Mouse (Mus musculus) CH12.LX (cell line): Measurements from ENCODE around the gene Aplf. TPM values are rescaled to one million over a fixed set of nuclear protein-coding genes. Genes with fewer than 3 reads are reported as not detected.

Source experiments
- DNase-seq: peaks from one replicate; pipeline ENCODE4 v3.0.0-alpha.2; 2013; ENCODE audit errors: extremely low read depth
- H3K27ac ChIP-seq: 2 replicates; pipeline ENCODE4 v1.5.1; 2012; ENCODE audit warnings: low read depth, mild to moderate bottlenecking, control low read depth, moderate library complexity; ENCODE audit not compliant: insufficient read depth
- H3K27me3 ChIP-seq: replicated peaks from 2 replicates; pipeline ENCODE3; 2012; ENCODE audit warnings: inconsistent platforms
- H3K36me3 ChIP-seq, 2 experiments: replicated peaks in 1 of 2; 2 replicates each; pipeline versions ENCODE3 to v1.6.1; 2012; ENCODE audit warnings: inconsistent platforms in 1 of 2, low read length in 1 of 2, mild to moderate bottlenecking in 1 of 2, mixed read lengths in 1 of 2, moderate library complexity in 1 of 2; ENCODE audit not compliant: control insufficient read depth in 1 of 2, insufficient read depth in 1 of 2
- H3K4me1 ChIP-seq, 2 experiments: 2 replicates each; pipeline ENCODE4 v1.6.1; 2012; ENCODE audit warnings: inconsistent platforms in 1 of 2, moderate library complexity in 1 of 2; ENCODE audit not compliant: insufficient read depth in 2 of 2, control insufficient read depth in 1 of 2
- H3K4me2 ChIP-seq: 2 replicates; pipeline ENCODE4 v1.6.1; 2012; ENCODE audit warnings: low read depth, mild to moderate bottlenecking, control low read depth; ENCODE audit not compliant: poor library complexity, insufficient read depth, severe bottlenecking
- H3K4me3 ChIP-seq, 3 experiments: fragments of 150-350 bp in 1 of 3; sonication (generic) in 1 of 3; replicated peaks in 1 of 3; 2 replicates each; pipeline versions ENCODE3 to v1.5.1; 2011 to 2012; ENCODE audit warnings: low read depth in 2 of 3, low read length in 2 of 3, mild to moderate bottlenecking in 2 of 3, moderate library complexity in 2 of 3, control low read depth in 1 of 3, improper control_type of control experiment in 1 of 3, inconsistent platforms in 1 of 3, mixed read lengths in 1 of 3; ENCODE audit not compliant: poor library complexity in 1 of 3
- H3K79me2 ChIP-seq: replicated peaks from 2 replicates; pipeline ENCODE4 v1.6.1; 2012; ENCODE audit warnings: mild to moderate bottlenecking, moderate library complexity; ENCODE audit not compliant: control insufficient read depth, poor library complexity, insufficient read depth, severe bottlenecking; ENCODE audit errors: extremely low read depth
- H3K9ac ChIP-seq: 2 replicates; pipeline ENCODE4 v1.6.1; 2012; ENCODE audit warnings: low read depth, mild to moderate bottlenecking, control low read depth, moderate library complexity; ENCODE audit not compliant: insufficient read depth
- H3K9me3 ChIP-seq: replicated peaks from 2 replicates; pipeline ENCODE3; 2012; ENCODE audit warnings: low read length, inconsistent platforms, mixed read lengths
- GABPA ChIP-seq: IDR thresholded peaks from 2 replicates; pipeline ENCODE4 v1.6.1; 2012; ENCODE audit warnings: low read depth, low read length, improper control_type of control experiment, inconsistent platforms; ENCODE audit not compliant: insufficient replicate concordance
- HCFC1 ChIP-seq: IDR thresholded peaks from 2 replicates; pipeline ENCODE4 v1.6.1; 2012; ENCODE audit warnings: low read depth, mild to moderate bottlenecking, inconsistent platforms, low read length, improper control_type of control experiment
- IRF4 ChIP-seq: IDR thresholded peaks from 2 replicates; pipeline ENCODE4 v1.6.1; 2014; ENCODE audit warnings: low read depth, mild to moderate bottlenecking, inconsistent platforms, low read length, improper control_type of control experiment
- MAFK ChIP-seq: IDR thresholded peaks from 2 replicates; pipeline ENCODE4 v1.6.1; 2011; ENCODE audit warnings: low read length, improper control_type of control experiment; ENCODE audit not compliant: insufficient replicate concordance
- MAX ChIP-seq: IDR thresholded peaks from 2 replicates; pipeline ENCODE4 v1.6.1; 2011; ENCODE audit warnings: low read length, improper control_type of control experiment
- NELFE ChIP-seq: IDR thresholded peaks from 2 replicates; pipeline ENCODE4 v1.6.1; 2011; ENCODE audit warnings: low read depth, low read length, improper control_type of control experiment
- PAX5 ChIP-seq: IDR thresholded peaks from 2 replicates; pipeline ENCODE4 v1.6.1; 2012; ENCODE audit warnings: low read length, inconsistent platforms, mixed read lengths
- RAD21 ChIP-seq: IDR thresholded peaks from 2 replicates; pipeline ENCODE4 v1.6.1; 2011; ENCODE audit warnings: low read depth, mild to moderate bottlenecking, low read length, improper control_type of control experiment, moderate library complexity
- SMC3 ChIP-seq: IDR thresholded peaks from 2 replicates; pipeline ENCODE4 v1.6.1; 2011; ENCODE audit warnings: low read depth, low read length, improper control_type of control experiment
- TBP ChIP-seq: conservative IDR thresholded peaks from 2 replicates; pipeline ENCODE4 v1.6.1; 2011; ENCODE audit warnings: low read depth, low read length, improper control_type of control experiment
- TCF12 ChIP-seq: IDR thresholded peaks from 2 replicates; pipeline ENCODE4 v1.6.1; 2014; ENCODE audit warnings: low read depth, mild to moderate bottlenecking, inconsistent platforms, low read length, improper control_type of control experiment
- UBTF ChIP-seq: IDR thresholded peaks from 2 replicates; pipeline ENCODE4 v1.6.1; 2012; ENCODE audit warnings: low read depth, mild to moderate bottlenecking, inconsistent platforms, low read length, improper control_type of control experiment, moderate library complexity
- USF1 ChIP-seq: IDR thresholded peaks from 2 replicates; pipeline ENCODE4 v1.6.1; 2014; ENCODE audit warnings: low read depth, mild to moderate bottlenecking, inconsistent platforms, low read length, improper control_type of control experiment
- USF2 ChIP-seq: conservative IDR thresholded peaks from 2 replicates; pipeline ENCODE4 v1.6.1; 2011; ENCODE audit warnings: low read depth, low read length, improper control_type of control experiment
- ZC3H11A ChIP-seq: IDR thresholded peaks from 2 replicates; pipeline ENCODE4 v1.6.1; 2012; ENCODE audit warnings: low read depth, mild to moderate bottlenecking, inconsistent platforms, low read length, improper control_type of control experiment
- ZMIZ1 ChIP-seq: IDR thresholded peaks from 2 replicates; pipeline ENCODE4 v1.6.1; 2012; ENCODE audit warnings: low read depth, mild to moderate bottlenecking, inconsistent platforms, low read length, improper control_type of control experiment
- ZNF384 ChIP-seq: IDR thresholded peaks from 2 replicates; pipeline ENCODE4 v1.6.1; 2012; ENCODE audit warnings: low read depth, low read length, improper control_type of control experiment, inconsistent platforms
- dilution Hi-C: fragments of 300-500 bp; cut with MboI; formaldehyde crosslinking; loops from 2 replicates; pipeline ENCODE4 v1.14.3; 2020; ENCODE audit warnings: low sequenced_read_pairs; ENCODE audit not compliant: extremely low pct_unique_long_range_greater_than_20kb, extremely low pct_ligation_motif_present
- in situ Hi-C: fragments of 300-500 bp; cut with MboI; formaldehyde crosslinking; loops from 3 replicates; pipeline ENCODE4 v1.14.3; 2019; ENCODE audit warnings: low sequenced_read_pairs, low pct_ligation_motif_present, low pct_unique_long_range_greater_than_20kb, mixed read lengths
- polyA plus RNA-seq: library from polyadenylated mRNA; unstranded; fragments of >175 nt; gene quantifications from 2 replicates; pipeline ENCODE4 v1.2.1, GENCODE M21; 2012; ENCODE audit warnings: low read depth; ENCODE audit not compliant: insufficient read length
- total RNA-seq, 2 experiments: library from RNA; depleted of rRNA; stranded (reverse); fragments of 300-350 nt in 1 of 2; fragments of >200 nt in 1 of 2; gene quantifications; 2 replicates each; pipeline ENCODE4 v1.2.3; 2012 to 2014

Aplf gene
- total and polyA plus RNA-seq, 3 experiments, result 10.3 to 15.8 (median 11.1) TPM

DNA sequence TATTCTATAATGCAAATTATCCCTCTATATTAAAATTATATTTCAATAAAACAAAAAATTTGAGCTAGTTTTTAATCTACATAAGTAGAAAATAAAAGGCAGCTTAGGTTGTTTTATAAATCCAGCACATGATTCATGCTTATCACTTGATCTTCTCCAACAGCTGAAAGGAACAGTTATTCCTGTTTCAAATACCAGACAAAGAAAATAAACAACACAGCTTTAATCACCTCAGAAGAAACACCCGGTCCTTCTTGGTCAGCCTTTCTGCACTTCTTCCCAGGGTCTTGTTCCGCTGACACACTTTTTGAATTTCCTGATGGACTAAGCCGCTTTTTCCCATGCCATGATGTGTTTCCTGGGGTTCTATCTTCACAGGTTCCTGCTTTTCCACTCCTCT is 18.5 kb downstream of the Aplf start:
- TF ChIP-seq MAFK (no peak), ZC3H11A (no peak), TBP (no peak), GABPA (no peak), ZNF384 (no peak), USF2 (no peak), PAX5 (no peak), ZMIZ1 (no peak), RAD21 (no peak), NELFE (no peak), UBTF (no peak), HCFC1 (no peak), USF1 (no peak), IRF4 (no peak), TCF12 (no peak)
- Histone ChIP-seq H3K4me1 (no peaks in the 10 kb centered on the region), H3K9ac (no peak overlapping the region), H3K36me3 (peaks cover 3 to 40% of the 10 kb centered on the region in 2 experiments), H3K4me2 (no peak overlapping the region), H3K27me3 (no peaks in the 10 kb centered on the region), H3K9me3 (no peaks in the 10 kb centered on the region), H3K79me2 (no peaks in the 10 kb centered on the region), H3K4me3 (no peak overlapping the region), H3K27ac (no peak overlapping the region)
- DNase-seq, result no peak
- in situ Hi-C loops, result loop anchor here (25.0 kb wide), 1 partner anchor 191 kb away; no protein-coding TSS in a partner anchor
- dilution Hi-C loops, result no loop called here

DNA sequence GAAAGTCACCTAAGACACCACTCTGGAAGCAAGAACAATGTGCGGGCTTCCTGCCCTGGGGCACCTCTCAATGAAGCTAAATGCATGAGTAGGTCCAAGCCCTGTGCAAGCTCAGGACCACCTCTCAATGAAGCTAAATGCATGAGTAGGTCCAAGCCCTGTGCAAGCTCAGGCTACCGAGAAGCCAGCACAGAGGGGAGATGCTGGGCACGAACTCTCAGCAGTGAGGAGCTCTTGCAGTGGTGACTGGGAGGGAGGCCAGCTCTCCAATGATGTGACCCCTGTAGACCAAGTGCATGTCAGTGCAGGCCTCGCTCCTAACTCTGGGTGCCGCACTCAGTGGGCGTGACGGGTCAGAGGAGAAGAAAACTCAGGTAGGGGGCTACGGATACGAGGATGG is 19.3 kb downstream of the Aplf start:
- H3K4me2 ChIP-seq, result no peak overlapping the region
- H3K9ac ChIP-seq, result no peak overlapping the region
- peaks cover 3 to 37% of the 10 kb centered on the region in 2 experiments for H3K36me3 ChIP-seq

More for the DNA sequence above, 19.3 kb downstream of the Aplf start:
- Histone ChIP-seq H3K9me3 (no peaks in the 10 kb centered on the region), H3K27ac (no peak overlapping the region), H3K4me1 (no peaks in the 10 kb centered on the region), H3K4me3 (no peak overlapping the region), H3K79me2 (no peaks in the 10 kb centered on the region), H3K27me3 (no peaks in the 10 kb centered on the region)
- DNase-seq, result no peak
- TF ChIP-seq MAX, result no peak
- TF ChIP-seq SMC3, result no peak
- dilution Hi-C loops, result no loop called here
- in situ Hi-C loops, result loop anchor here (25.0 kb wide), 1 partner anchor 190 kb away; no protein-coding TSS in a partner anchor
